ENCODE assay signal across 21 mouse cellular contexts in genomic region chr4:125313252-125313651, GRCm38 (mm10).
A peak's percentile ranks its signal among the peaks of the same experiment; 100 is the strongest.
DNase-seq lines count a peak whose midpoint lies in the region; ATAC-seq lines count a peak whose summit lies in the region.
"Had no signal": no experiment of that assay in that cellular context is flagged by ENCODE, and none has a peak within 500 bp of the region (broad histone marks: within the 10 kb centered on the region; RNA-seq: fewer than 3 reads in every experiment).

No protein-coding gene starts in this region.

- ATAC-seq in hindbrain, embryonic 12.5 days (ENCODE audit: low FRiP score), result no peak
- no peak for ATAC-seq in forebrain, embryonic 14.5 days
- ATAC-seq in megakaryocyte-erythroid progenitor cell, adult 5-6 weeks (replicated peaks; ENCODE audit: low FRiP score, low TSS enrichment, poor library complexity, severe bottlenecking), result no peak
- ATAC-seq: activated CD4-positive, CD25-positive, alpha-beta regulatory T cell, adult 4 months had no signal

- H3K9ac ChIP-seq in hindbrain, embryonic 12.5 days, result no peak overlapping the region
- no peak overlapping the region for H3K9ac ChIP-seq in forebrain, embryonic 14.5 days (ENCODE audit: low read length)
- H3K9ac ChIP-seq: heart, embryonic 13.5 days; hindbrain, embryonic 15.5 days; liver, embryonic 14.5 days; lung, embryonic 15.5 days had no signal

- no peak overlapping the region for H3K4me2 ChIP-seq in hindbrain, embryonic 12.5 days (replicated peaks)
- no peak overlapping the region for H3K4me2 ChIP-seq in forebrain, embryonic 14.5 days (ENCODE audit: low read length)
- H3K4me2 ChIP-seq: heart, embryonic 13.5 days; hindbrain, embryonic 15.5 days; lung, embryonic 15.5 days had no signal

- no peaks in the 10 kb centered on the region for H3K36me3 ChIP-seq in hindbrain, embryonic 10.5 days
- H3K36me3 ChIP-seq in hindbrain, embryonic 12.5 days, result no peaks in the 10 kb centered on the region
- no peaks in the 10 kb centered on the region for H3K36me3 ChIP-seq in forebrain, embryonic 14.5 days (ENCODE audit: control insufficient read depth, insufficient read depth, low read length)
- H3K36me3 ChIP-seq: heart, embryonic 13.5 days; hindbrain, embryonic 15.5 days; lung, embryonic 15.5 days; midbrain, embryonic 10.5 days had no signal

- DNase-seq in hindbrain, embryonic 10.5 days (ENCODE audit: low spot score), result peak; percentile 7
- DNase-seq in R1 (ENCODE audit: low read depth, low spot score), result peak; percentile 97
- DNase-seq in forebrain, embryonic 14.5 days (ENCODE audit: low spot score), result peak; percentile 43
- peak; percentile 50 for DNase-seq in retina, postnatal 1 day
- DNase-seq in adrenal gland, adult 18-20 months (ENCODE audit: low spot score in 2 of 2), result no peak
- DNase-seq: adrenal gland, postnatal 25 days; cerebellum, adult 18-20 months; cerebellum, postnatal 36 days; gastrocnemius, postnatal 10 days; heart, adult 18-20 months; kidney, adult 11 months; lung, postnatal 4 days had no signal

- peaks cover 32% of the 10 kb centered on the region for H3K27me3 ChIP-seq in hindbrain, embryonic 10.5 days (ENCODE audit: insufficient read depth, poor library complexity, severe bottlenecking)
- peaks cover 15% of the 10 kb centered on the region; the same call in 1 of the 2 replicates for H3K27me3 ChIP-seq in hindbrain, embryonic 12.5 days
- no peaks in the 10 kb centered on the region; the same call in none of the 2 replicates for H3K27me3 ChIP-seq in forebrain, embryonic 14.5 days (replicated peaks; ENCODE audit: control insufficient read depth, insufficient read depth, low read length)
- H3K27me3 ChIP-seq: hindbrain, embryonic 15.5 days; lung, embryonic 15.5 days had no signal

- H3K9me3 ChIP-seq in hindbrain, embryonic 10.5 days, result no peaks in the 10 kb centered on the region
- H3K9me3 ChIP-seq in hindbrain, embryonic 12.5 days (replicated peaks), result no peaks in the 10 kb centered on the region
- no peaks in the 10 kb centered on the region for H3K9me3 ChIP-seq in forebrain, embryonic 14.5 days (replicated peaks; ENCODE audit: control insufficient read depth, low read length)
- H3K9me3 ChIP-seq: heart, embryonic 13.5 days; hindbrain, embryonic 15.5 days; lung, embryonic 15.5 days; midbrain, embryonic 10.5 days had no signal

- peak overlapping the region; percentile 1; the same call in 1 of the 2 replicates for H3K27ac ChIP-seq in hindbrain, embryonic 10.5 days
- no peak overlapping the region for H3K27ac ChIP-seq in hindbrain, embryonic 12.5 days
- no peak overlapping the region for H3K27ac ChIP-seq in forebrain, embryonic 14.5 days (ENCODE audit: low read depth, low read length)
- H3K27ac ChIP-seq: heart, embryonic 13.5 days; hindbrain, embryonic 15.5 days; liver, embryonic 14.5 days; lung, embryonic 15.5 days; stomach, postnatal 0 days had no signal

- WGBS in hindbrain, embryonic 10.5 days, result 3% methylated on average over 11 of the region's 11 CpGs
- 4% methylated on average over 11 of the region's 11 CpGs for WGBS in hindbrain, embryonic 12.5 days
- 1% methylated on average over 11 of the region's 11 CpGs for WGBS in forebrain, embryonic 14.5 days

- H3K4me3 ChIP-seq in hindbrain, embryonic 10.5 days, result no peak overlapping the region
- no peak overlapping the region for H3K4me3 ChIP-seq in hindbrain, embryonic 12.5 days
- no peak overlapping the region for H3K4me3 ChIP-seq in forebrain, embryonic 14.5 days (ENCODE audit: low read depth, low read length)
- H3K4me3 ChIP-seq: heart, embryonic 13.5 days; hindbrain, embryonic 15.5 days; lung, embryonic 15.5 days; midbrain, embryonic 10.5 days had no signal

- H3K4me1 ChIP-seq in hindbrain, embryonic 10.5 days (replicated peaks), result peaks cover 33% of the 10 kb centered on the region
- H3K4me1 ChIP-seq in hindbrain, embryonic 12.5 days, result peaks cover 24% of the 10 kb centered on the region
- peaks cover 37% of the 10 kb centered on the region for H3K4me1 ChIP-seq in forebrain, embryonic 14.5 days (ENCODE audit: control insufficient read depth, insufficient read depth, low read length)
- H3K4me1 ChIP-seq: heart, embryonic 13.5 days; lung, embryonic 15.5 days had no signal

Comparison
In these comparisons a context has a peak if more than half of its experiments do, and no peak if none do; other contexts are left out.
1. DNase-seq: peak in hindbrain, embryonic 10.5 days (single experiment), R1 (single experiment), forebrain, embryonic 14.5 days (single experiment) and retina, postnatal 1 day (single experiment); none in adrenal gland, adult 18-20 months (0 of 2).